Mouse (Mus musculus) embryonic fibroblast, embryonic 13.5 days (primary cell): ENCODE measurements at regions not wholly inside any gene's neighbourhood (a gene's known extent, or its start where the extent isn't known, plus 50 kb on each side); places are given as distances from the start of the nearest gene placed in this dataset.

Experiments used
- H3K27ac ChIP-seq: 2 replicates; pipeline ENCODE4 v1.5.1; 2012; ENCODE audit warnings: low read length, control low read depth, inconsistent platforms; ENCODE audit not compliant: insufficient read depth
- H3K4me1 ChIP-seq: 2 replicates; pipeline ENCODE4 v1.6.1; 2011; ENCODE audit warnings: low read length; ENCODE audit not compliant: control insufficient read depth, insufficient read depth
- H3K4me3 ChIP-seq: 2 replicates; pipeline ENCODE4 v1.5.1; 2011; ENCODE audit warnings: mild to moderate bottlenecking, control low read depth, low read length; ENCODE audit not compliant: insufficient read depth
- CTCF ChIP-seq: IDR thresholded peaks from 2 replicates; pipeline ENCODE4 v1.5.1; 2011; ENCODE audit warnings: mild to moderate bottlenecking, control low read depth, low read length, moderate library complexity, borderline replicate concordance; ENCODE audit not compliant: insufficient read depth
- POLR2A ChIP-seq: IDR thresholded peaks from 2 replicates; pipeline ENCODE4 v1.6.1; 2011; ENCODE audit warnings: low read depth, mild to moderate bottlenecking, control low read depth, low read length, moderate library complexity

GRCm38 (mm10) chr19:56231849-56232248 lies 55.1 kb upstream of the Habp2 start:
- Histone ChIP-seq H3K4me1 (no peaks in the 10 kb centered on the region), H3K27ac (no peak overlapping the region), H3K4me3 (no peak overlapping the region)
- TF ChIP-seq CTCF (no peak), POLR2A (no peak)

GRCm38 (mm10) chr19:56232269-56232668 lies 54.7 kb upstream of the Habp2 start:
- TF ChIP-seq CTCF (no peak), POLR2A (no peak)
- H3K27ac ChIP-seq = no peak overlapping the region

GRCm38 (mm10) chr19:56232950-56233349 lies 54.0 kb upstream of the Habp2 start:
- no peak overlapping the region for H3K27ac ChIP-seq
- H3K4me3 ChIP-seq = no peak overlapping the region
- TF ChIP-seq POLR2A = no peak
- TF ChIP-seq CTCF = no peak
- no peaks in the 10 kb centered on the region for H3K4me1 ChIP-seq

More at GRCm38 (mm10) chr19:56232269-56232668, 54.7 kb upstream of the Habp2 start:
- no peaks in the 10 kb centered on the region for H3K4me1 ChIP-seq
- no peak overlapping the region for H3K4me3 ChIP-seq

DNA sequence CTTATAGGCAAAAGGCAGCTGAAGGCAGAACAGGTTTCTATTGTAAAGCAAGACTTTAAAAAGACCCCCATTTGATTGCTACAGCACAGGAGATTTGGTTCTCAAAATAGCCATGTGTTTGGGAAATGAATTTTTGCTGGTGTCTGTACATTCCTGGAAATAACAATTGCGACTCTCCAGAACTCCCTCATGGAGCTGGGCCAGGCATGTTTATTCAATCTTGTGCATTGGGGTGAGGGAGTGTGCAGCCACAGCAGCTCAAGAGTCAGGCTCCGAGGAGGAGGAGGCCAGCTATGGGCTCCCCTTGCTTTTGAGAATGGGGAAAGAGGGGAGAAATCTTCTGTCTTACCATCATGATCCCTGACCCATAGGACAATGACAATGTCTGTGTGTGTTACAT lies 51.9 kb upstream of the Habp2 start:
- TF ChIP-seq CTCF (no peak), POLR2A (no peak)
- Histone ChIP-seq H3K4me3 (no peak overlapping the region), H3K27ac (no peak overlapping the region), H3K4me1 (no peaks in the 10 kb centered on the region)
